Mouse (Mus musculus) liver, embryonic 13.5 days (tissue): ENCODE data around the gene Gys1. TPM values are rescaled to one million over a fixed set of nuclear protein-coding genes. Genes with fewer than 3 reads are reported as not detected.

Experiments used
- ATAC-seq: fragments of 200-750 bp; cut with Nextera tagmentation; 2 replicates; pipeline ENCODE4 v1.8.0; 2017; ENCODE audit warnings: low read depth, mild to moderate bottlenecking, moderate number of reproducible peaks, moderate library complexity
- DNase-seq: peaks from one replicate; pipeline ENCODE4 v3.0.0; 2022
- H3K27ac ChIP-seq: fragments of 300-500 bp; sonication (generic); 2 replicates; pipeline ENCODE4 v1.5.1; 2015; ENCODE audit warnings: moderate library complexity, mild to moderate bottlenecking, inconsistent platforms
- H3K27me3 ChIP-seq: fragments of 300-500 bp; sonication (generic); 2 replicates; pipeline ENCODE4 v1.6.1; 2015; ENCODE audit warnings: mild to moderate bottlenecking, inconsistent platforms
- H3K36me3 ChIP-seq: fragments of 300-500 bp; sonication (generic); 2 replicates; pipeline ENCODE4 v1.6.1; 2015; ENCODE audit warnings: mild to moderate bottlenecking, inconsistent platforms
- H3K4me1 ChIP-seq: fragments of 300-500 bp; sonication (generic); replicated peaks from 2 replicates; pipeline ENCODE4 v1.6.1; 2015; ENCODE audit warnings: inconsistent platforms
- H3K4me2 ChIP-seq: fragments of 300-500 bp; sonication (generic); 2 replicates; pipeline ENCODE4 v1.6.1; 2015; ENCODE audit warnings: inconsistent platforms, mild to moderate bottlenecking, moderate library complexity
- H3K4me3 ChIP-seq: fragments of 300-500 bp; sonication (generic); replicated peaks from 2 replicates; pipeline ENCODE4 v1.5.1; 2015; ENCODE audit warnings: mild to moderate bottlenecking, inconsistent platforms
- H3K9ac ChIP-seq: fragments of 300-500 bp; sonication (generic); 2 replicates; pipeline ENCODE4 v1.6.1; 2015; ENCODE audit warnings: mild to moderate bottlenecking, inconsistent platforms
- H3K9me3 ChIP-seq: fragments of 300-500 bp; sonication (generic); replicated peaks from 2 replicates; pipeline ENCODE4 v1.6.1; 2016; ENCODE audit warnings: inconsistent platforms
- WGBS: fragments of 180-500 bp; shearing (Covaris S2); methylation state at CpG from one replicate; pipeline ENCODE4 v1.1.7; 2015; ENCODE audit not compliant: insufficient replicate concordance; 5-methylcytosine and 5-hydroxymethylcytosine counted together
- microRNA-seq: library from miRNA; unstranded; fragments of <30 nt; microRNA quantifications from one replicate; pipeline ENCODE4, GENCODE M21; 2016
- polyA plus RNA-seq: library from polyadenylated mRNA; unstranded; fragments of >200 nt; fragmentation: Nextera tagmentation; extraction: Ambion mirVana; gene quantifications from 2 replicates; pipeline ENCODE4 v1.2.1, GENCODE M21; 2015

The Gys1 gene
- polyA plus RNA-seq, 1 experiment from 2014 or later: 4.1 TPM

GRCm38 (mm10) chr7:45498427-45498826 lies 63.8 kb downstream of the Gys1 start:
- no peak overlapping the region for H3K9ac ChIP-seq
- ATAC-seq (no peak), DNase-seq (no peak)
- 92% methylated on average over 6 of the region's 6 CpGs for whole genome bisulfite sequencing
- H3K27me3 ChIP-seq: no peaks in the 10 kb centered on the region
- H3K4me1 ChIP-seq: peaks cover 9% of the 10 kb centered on the region
- peaks cover 98% of the 10 kb centered on the region for H3K36me3 ChIP-seq
- no peak overlapping the region for H3K4me3 ChIP-seq
- no peak overlapping the region for H3K27ac ChIP-seq
- no peak overlapping the region for H3K4me2 ChIP-seq
- no peaks in the 10 kb centered on the region for H3K9me3 ChIP-seq

Small RNAs within 50 kb of the gene (microRNA-seq; reads per million reads assigned to microRNA genes)
- gene Gm22133: not detected

Other genes with a start within 250 kb of the Gys1 start
- gene Ccdc155, start 230.0 kb upstream of the Gys1 start, polyA plus RNA-seq: 0.07 and 0.14 TPM in 2 replicates
- 2.6 and 2.8 TPM in 2 replicates for gene Dkkl1, start 222.7 kb upstream of the Gys1 start, polyA plus RNA-seq
- gene Tead2, start 219.1 kb upstream of the Gys1 start, polyA plus RNA-seq: 11.8 and 12.0 TPM in 2 replicates
- gene Cd37, start 195.7 kb upstream of the Gys1 start, polyA plus RNA-seq: 10.3 and 10.8 TPM in 2 replicates
- not detected in 2 replicates for gene Slc6a16, start 193.8 kb upstream of the Gys1 start, polyA plus RNA-seq
- not detected in 2 replicates for gene Slc6a21, start 157.3 kb upstream of the Gys1 start, polyA plus RNA-seq
- 0.85 and 1.3 TPM in 2 replicates for gene Trpm4, start 101.1 kb upstream of the Gys1 start, polyA plus RNA-seq
- 0.12 and 0.15 TPM in 2 replicates for gene Hrc, start 99.6 kb upstream of the Gys1 start, polyA plus RNA-seq
- 0.24 and 0.25 TPM in 2 replicates for gene Ppfia3, start 67.8 kb upstream of the Gys1 start, polyA plus RNA-seq
- gene Lin7b, start 64.3 kb upstream of the Gys1 start, polyA plus RNA-seq: not detected in 2 replicates
- 108 and 129 TPM in 2 replicates for gene Snrnp70, start 39.1 kb upstream of the Gys1 start, polyA plus RNA-seq
- not detected in 2 replicates for gene Kcna7, start 29.2 kb upstream of the Gys1 start, polyA plus RNA-seq
- gene Ntf5, start 21.1 kb upstream of the Gys1 start, polyA plus RNA-seq: 0.35 and 0.37 TPM in 2 replicates
- not detected in 2 replicates for gene Lhb, start 14.0 kb upstream of the Gys1 start, polyA plus RNA-seq
- gene Ruvbl2, start 3.3 kb downstream of the Gys1 start, polyA plus RNA-seq: 111 and 119 TPM in 2 replicates
- gene Ftl1, start 25.0 kb downstream of the Gys1 start, polyA plus RNA-seq: 7,621 and 8,262 TPM in 2 replicates
- 104 and 106 TPM in 2 replicates for gene Bax, start 32.1 kb downstream of the Gys1 start, polyA plus RNA-seq
- gene Tulp2, start 47.0 kb downstream of the Gys1 start, polyA plus RNA-seq: 0.80 and 0.87 TPM in 2 replicates
- not detected in 2 replicates for gene Gm45808, start 52.0 kb downstream of the Gys1 start, polyA plus RNA-seq
- gene Dhdh, start 54.0 kb downstream of the Gys1 start, polyA plus RNA-seq: 2.0 and 2.2 TPM in 2 replicates
- 110 and 127 TPM in 2 replicates for gene Nucb1, start 75.6 kb downstream of the Gys1 start, polyA plus RNA-seq
- 180 and 197 TPM in 2 replicates for gene Ppp1r15a, start 91.4 kb downstream of the Gys1 start, polyA plus RNA-seq
- 0.43 and 0.52 TPM in 2 replicates for gene Plekha4, start 91.5 kb downstream of the Gys1 start, polyA plus RNA-seq
- 1.3 and 1.9 TPM in 2 replicates for gene Hsd17b14, start 120.0 kb downstream of the Gys1 start, polyA plus RNA-seq
- 44.1 and 45.4 TPM in 2 replicates for gene Bcat2, start 135.3 kb downstream of the Gys1 start, polyA plus RNA-seq
- not detected in 2 replicates for gene Fgf21, start 180.6 kb downstream of the Gys1 start, polyA plus RNA-seq
- not detected in 2 replicates for gene Fut1, start 182.4 kb downstream of the Gys1 start, polyA plus RNA-seq
- 0.10 TPM in 1 of 2 replicates, not detected in the other for gene Izumo1, start 187.0 kb downstream of the Gys1 start, polyA plus RNA-seq
- gene Rasip1, start 192.6 kb downstream of the Gys1 start, polyA plus RNA-seq: 2.4 and 2.5 TPM in 2 replicates
- 0.46 and 0.51 TPM in 2 replicates for gene Mamstr, start 205.1 kb downstream of the Gys1 start, polyA plus RNA-seq
- gene Fut2, start 231.6 kb downstream of the Gys1 start, polyA plus RNA-seq: 0.05 and 0.06 TPM in 2 replicates
- gene Ntn5, start 249.2 kb downstream of the Gys1 start, polyA plus RNA-seq: not detected in 2 replicates